Mouse (Mus musculus): ENCODE data around the gene Clcf1.

The Clcf1 gene

GRCm38 (mm10) chr19:4257216-4257896, 43.3 kb downstream of the Clcf1 start:
- DNase-seq (ENCODE audit: low spot score), result peak; percentile 86

GRCm38 (mm10) chr19:4257897-4258252, 43.8 kb downstream of the Clcf1 start:
- no peak for DNase-seq (ENCODE audit: low spot score)

- DNase-seq (ENCODE audit: low spot score), result no peak
Observed at GRCm38 (mm10) chr19:4261038-4261698, 47.1 kb downstream of the Clcf1 start.

- DNase-seq (ENCODE audit: low spot score), result no peak
Observed at GRCm38 (mm10) chr19:4262756-4263155, 48.7 kb downstream of the Clcf1 start.

- DNase-seq (ENCODE audit: low spot score), result no peak
Observed at GRCm38 (mm10) chr19:4263702-4264101, 49.7 kb downstream of the Clcf1 start.

GRCm38 (mm10) chr19:4264171-4264780, 50.2 kb downstream of the Clcf1 start:
- no peak for DNase-seq (ENCODE audit: low spot score)

- DNase-seq (ENCODE audit: low spot score), result no peak
Observed at GRCm38 (mm10) chr19:4265956-4266355, 51.9 kb downstream of the Clcf1 start.

- peak; percentile 73 for DNase-seq (ENCODE audit: low spot score)
Observed at GRCm38 (mm10) chr19:4268566-4269361, 54.7 kb downstream of the Clcf1 start, which contains the start of gene Ssh3. Gene Ssh3, minus strand, starts transcription at chr19:4269180.

GRCm38 (mm10) chr19:4270187-4270586, 56.1 kb downstream of the Clcf1 start:
- no peak for DNase-seq (ENCODE audit: low spot score)

GRCm38 (mm10) chr19:4270972-4271371, 56.9 kb downstream of the Clcf1 start:
- no peak for DNase-seq (ENCODE audit: low spot score)

Data from urinary bladder, postnatal 25 days (tissue).